ENCODE assay signal across 23 mouse cellular contexts in genomic region chr6:145892381-145893265, GRCm38 (mm10). TPM values are rescaled to one million over a fixed set of nuclear protein-coding genes. Genes with fewer than 3 reads are reported as not detected.
DNase-seq lines count a peak whose midpoint lies in the region; ATAC-seq and TF ChIP-seq lines count a peak whose summit lies in the region.
"Had no signal": no experiment of that assay in that cellular context is flagged by ENCODE, and none has a peak within 500 bp of the region (broad histone marks: within the 10 kb centered on the region; RNA-seq: fewer than 3 reads in every experiment).

No protein-coding gene starts in this region.

- no peaks in the 10 kb centered on the region for H3K9me3 ChIP-seq in liver, postnatal 0 days (ENCODE audit: low read length)
- H3K9me3 ChIP-seq in midbrain, embryonic 11.5 days (ENCODE audit: control insufficient read depth, low read length): no peaks in the 10 kb centered on the region
- H3K9me3 ChIP-seq in midbrain, embryonic 13.5 days: no peaks in the 10 kb centered on the region
- peaks cover 4% of the 10 kb centered on the region for H3K9me3 ChIP-seq in CH12.LX (replicated peaks; ENCODE audit: low read length)
- H3K9me3 ChIP-seq in kidney, embryonic 15.5 days (replicated peaks): no peaks in the 10 kb centered on the region
- H3K9me3 ChIP-seq: embryonic facial prominence, embryonic 10.5 days; embryonic facial prominence, embryonic 12.5 days; forebrain, embryonic 13.5 days; forebrain, embryonic 15.5 days had no signal

- H3K27me3 ChIP-seq in liver, postnatal 0 days (ENCODE audit: insufficient read depth, low read length): no peaks in the 10 kb centered on the region
- no peaks in the 10 kb centered on the region for H3K27me3 ChIP-seq in midbrain, embryonic 11.5 days (ENCODE audit: control insufficient read depth, insufficient read depth, low read length)
- H3K27me3 ChIP-seq in midbrain, embryonic 13.5 days: no peaks in the 10 kb centered on the region
- no peaks in the 10 kb centered on the region for H3K27me3 ChIP-seq in CH12.LX (replicated peaks)
- H3K27me3 ChIP-seq in kidney, embryonic 15.5 days: no peaks in the 10 kb centered on the region
- H3K27me3 ChIP-seq: embryonic facial prominence, embryonic 12.5 days; forebrain, embryonic 13.5 days; forebrain, embryonic 15.5 days; Patski had no signal

- no peaks in the 10 kb centered on the region for H3K79me2 ChIP-seq in CH12.LX (replicated peaks; ENCODE audit: control insufficient read depth, extremely low read depth, insufficient read depth, poor library complexity, severe bottlenecking)

- no peak overlapping the region for H3K4me2 ChIP-seq in liver, postnatal 0 days (ENCODE audit: low read depth, low read length)
- H3K4me2 ChIP-seq in midbrain, embryonic 11.5 days: no peak overlapping the region
- no peak overlapping the region for H3K4me2 ChIP-seq in midbrain, embryonic 13.5 days (replicated peaks)
- peak overlapping the region; percentile 56 for H3K4me2 ChIP-seq in CH12.LX (ENCODE audit: insufficient read depth, low read depth, poor library complexity, severe bottlenecking)
- H3K4me2 ChIP-seq in kidney, embryonic 15.5 days: no peak overlapping the region
- H3K4me2 ChIP-seq: embryonic facial prominence, embryonic 12.5 days; forebrain, embryonic 13.5 days; forebrain, embryonic 15.5 days had no signal

- peak; percentile 10 for TF ChIP-seq RAD21 in CH12.LX (IDR thresholded peaks at IDR 0.05; ENCODE audit: low read depth, low read length)

- no peak; the same call in 1 of the 2 replicates for TF ChIP-seq POLR2A in CH12.LX (IDR thresholded peaks at IDR 0.05; ENCODE audit: low read depth, low read length)

- dilution Hi-C loops in CH12.LX (cut with MboI; ENCODE audit: extremely low pct_ligation_motif_present, extremely low pct_unique_long_range_greater_than_20kb, low sequenced_read_pairs): no loop called here

- peak overlapping the region; percentile 18; the same call in 1 of the 2 replicates for H3K27ac ChIP-seq in liver, postnatal 0 days (ENCODE audit: low read depth)
- H3K27ac ChIP-seq in midbrain, embryonic 11.5 days (ENCODE audit: low read depth, low read length): no peak overlapping the region
- H3K27ac ChIP-seq in midbrain, embryonic 13.5 days: no peak overlapping the region
- H3K27ac ChIP-seq in CH12.LX (ENCODE audit: insufficient read depth, low read depth): peak overlapping the region; percentile 100
- no peak overlapping the region for H3K27ac ChIP-seq in kidney, embryonic 15.5 days
- H3K27ac ChIP-seq: embryonic facial prominence, embryonic 10.5 days; embryonic facial prominence, embryonic 12.5 days; forebrain, embryonic 13.5 days; forebrain, embryonic 15.5 days had no signal

- WGBS in liver, postnatal 0 days (ENCODE audit: insufficient replicate concordance): 90% methylated on average over 20 of the region's 20 CpGs
- WGBS in midbrain, embryonic 11.5 days: 92% methylated on average over 20 of the region's 20 CpGs
- WGBS in midbrain, embryonic 13.5 days: 93% methylated on average over 20 of the region's 20 CpGs
- 91% methylated on average over 20 of the region's 20 CpGs for WGBS in kidney, embryonic 15.5 days

- no peak for TF ChIP-seq EP300 in liver, postnatal 0 days (IDR thresholded peaks at IDR 0.05; ENCODE audit: low read depth)
- TF ChIP-seq EP300 in CH12.LX (IDR thresholded peaks at IDR 0.05; ENCODE audit: low read length): peak; percentile 89

- no peaks in the 10 kb centered on the region for H3K36me3 ChIP-seq in liver, postnatal 0 days (replicated peaks; ENCODE audit: insufficient read depth, low read length)
- H3K36me3 ChIP-seq in midbrain, embryonic 11.5 days (ENCODE audit: control insufficient read depth, insufficient read depth, low read length): no peaks in the 10 kb centered on the region
- H3K36me3 ChIP-seq in midbrain, embryonic 13.5 days: no peaks in the 10 kb centered on the region
- H3K36me3 ChIP-seq in CH12.LX (replicated peaks in 1 of 2; ENCODE audit: control insufficient read depth in 1 of 2, insufficient read depth in 1 of 2, low read length in 1 of 2): no peaks in the 10 kb centered on the region
- no peaks in the 10 kb centered on the region for H3K36me3 ChIP-seq in kidney, embryonic 15.5 days
- H3K36me3 ChIP-seq: embryonic facial prominence, embryonic 10.5 days; embryonic facial prominence, embryonic 12.5 days; forebrain, embryonic 15.5 days; G1E had no signal

- H3K9ac ChIP-seq in liver, postnatal 0 days (replicated peaks): no peak overlapping the region
- no peak overlapping the region for H3K9ac ChIP-seq in midbrain, embryonic 11.5 days (ENCODE audit: low read length)
- H3K9ac ChIP-seq in midbrain, embryonic 13.5 days (replicated peaks): no peak overlapping the region
- H3K9ac ChIP-seq in CH12.LX (ENCODE audit: insufficient read depth, low read depth): peak overlapping the region; percentile 50
- H3K9ac ChIP-seq in kidney, embryonic 15.5 days: no peak overlapping the region
- H3K9ac ChIP-seq: embryonic facial prominence, embryonic 12.5 days; forebrain, embryonic 13.5 days; forebrain, embryonic 15.5 days had no signal

- in situ Hi-C loops in CH12.LX (cut with MboI; ENCODE audit: low pct_ligation_motif_present, low pct_unique_long_range_greater_than_20kb, low sequenced_read_pairs): loop anchor here (5.0 kb wide), 1 partner anchor 35 kb away; no protein-coding TSS in a partner anchor

- TF ChIP-seq CTCF in liver, postnatal 0 days (IDR thresholded peaks at IDR 0.05; ENCODE audit: low read depth): no peak
- no peak for TF ChIP-seq CTCF in CH12.LX (conservative IDR thresholded peaks at IDR 0.05 in 1 of 2, IDR thresholded peaks at IDR 0.05 in 1 of 2; ENCODE audit: low read depth in 2 of 2, low read length in 2 of 2)

- H3K4me3 ChIP-seq in liver, postnatal 0 days (ENCODE audit: low read depth, low read length): no peak overlapping the region
- H3K4me3 ChIP-seq in midbrain, embryonic 11.5 days (ENCODE audit: low read depth, low read length): no peak overlapping the region
- no peak overlapping the region for H3K4me3 ChIP-seq in midbrain, embryonic 13.5 days (replicated peaks)
- H3K4me3 ChIP-seq in CH12.LX (replicated peaks in 1 of 3; ENCODE audit: low read depth in 2 of 3, low read length in 2 of 3, poor library complexity in 1 of 3): peak overlapping the region in 2 of 3 experiments; percentile 29 to 37
- H3K4me3 ChIP-seq in kidney, embryonic 15.5 days (replicated peaks): no peak overlapping the region
- H3K4me3 ChIP-seq: embryonic facial prominence, embryonic 10.5 days; embryonic facial prominence, embryonic 12.5 days; forebrain, embryonic 13.5 days; forebrain, embryonic 15.5 days had no signal

- H3K4me1 ChIP-seq in liver, postnatal 0 days (ENCODE audit: insufficient read depth): no peaks in the 10 kb centered on the region
- no peaks in the 10 kb centered on the region for H3K4me1 ChIP-seq in midbrain, embryonic 11.5 days (ENCODE audit: control insufficient read depth, insufficient read depth, low read length)
- no peaks in the 10 kb centered on the region for H3K4me1 ChIP-seq in midbrain, embryonic 13.5 days (replicated peaks)
- peaks cover 39 to 75% of the 10 kb centered on the region in 2 experiments for H3K4me1 ChIP-seq in CH12.LX (ENCODE audit: control insufficient read depth in 1 of 2, insufficient read depth in 2 of 2)
- no peaks in the 10 kb centered on the region for H3K4me1 ChIP-seq in kidney, embryonic 15.5 days
- H3K4me1 ChIP-seq: forebrain, embryonic 15.5 days had no signal

- ATAC-seq in liver, postnatal 0 days: no peak
- ATAC-seq in midbrain, embryonic 11.5 days (ENCODE audit: low FRiP score): no peak
- ATAC-seq in midbrain, embryonic 13.5 days: no peak
- ATAC-seq in megakaryocyte progenitor cell, adult 5-6 weeks (replicated peaks; ENCODE audit: poor library complexity): peak; percentile 21
- no peak for ATAC-seq in kidney, embryonic 15.5 days (replicated peaks; ENCODE audit: low FRiP score)
- ATAC-seq: activated CD4-positive, CD25-positive, alpha-beta regulatory T cell, adult 4 months; forebrain, embryonic 13.5 days; forebrain, embryonic 15.5 days; Patski had no signal

- no peak for DNase-seq in liver, postnatal 0 days
- no peak for DNase-seq in liver
- DNase-seq in midbrain, embryonic 11.5 days (ENCODE audit: low spot score, missing footprints): peak; percentile 14
- DNase-seq in CH12.LX (ENCODE audit: extremely low read depth): peak; percentile 72
- DNase-seq in lung, postnatal 25 days (ENCODE audit: low spot score): no peak
- DNase-seq: adrenal gland, adult 8-10 months; adrenal gland, postnatal 14 days; adrenal gland, postnatal 36 days; cerebellum, adult 11-12 months; cerebellum, adult 2 months; cerebellum, adult 9-10 months; cerebellum, postnatal 10 days; cerebellum, postnatal 25 days had no signal

TF ChIP-seq in CH12.LX, 34 proteins besides CTCF, POLR2A, EP300 and RAD21 (continues in another document):
- TF ChIP-seq IRF4 (IDR thresholded peaks at IDR 0.05; ENCODE audit: low read depth, low read length): peak; percentile 83
- peak; percentile 75 for TF ChIP-seq BHLHE40 (IDR thresholded peaks at IDR 0.05; ENCODE audit: low read depth, low read length)
- peak; percentile 88 for TF ChIP-seq MEF2A (IDR thresholded peaks at IDR 0.05; ENCODE audit: borderline replicate concordance, low read depth, low read length)
- TF ChIP-seq RCOR1 (conservative IDR thresholded peaks at IDR 0.05; ENCODE audit: low read depth, low read length): no peak
- TF ChIP-seq ZNF384 (IDR thresholded peaks at IDR 0.05; ENCODE audit: low read depth, low read length): no peak

RNA-seq across cellular contexts. Expression of gene Bhlhe41, which starts 27.3 kb away (rescaled TPM):
- 0.22 and 0.24 TPM in 2 replicates for polyA plus RNA-seq in liver, postnatal 0 days (2015; fragmentation: Nextera tagmentation; extraction: Ambion mirVana)
- polyA plus RNA-seq in midbrain, embryonic 11.5 days (2014; fragmentation: Nextera tagmentation; extraction: Ambion mirVana): 1.9 and 2.1 TPM in 2 replicates
- 3.9 TPM in 2 replicates for polyA plus RNA-seq in midbrain, embryonic 13.5 days (2015; fragmentation: Nextera tagmentation; extraction: Ambion mirVana)
- total RNA-seq in CH12.LX (2012; rRNA removed): 12.6 and 19.1 TPM in 2 replicates
- 11.9 and 12.5 TPM in 2 replicates for total RNA-seq in CH12.LX (2014; rRNA removed)
- 105 and 110 TPM in 2 replicates for polyA plus RNA-seq in CH12.LX (2012; ENCODE audit: insufficient read length, low read depth)
- total RNA-seq in megakaryocyte progenitor cell, adult 5-6 weeks (2015): 0.02 TPM in 1 of 2 replicates, not detected in the other
- total RNA-seq in megakaryocyte progenitor cell, adult 5-6 weeks (2017): 0.12 TPM in 1 of 2 replicates, not detected in the other
- polyA plus RNA-seq in kidney, embryonic 15.5 days (2015; fragmentation: Nextera tagmentation; extraction: Ambion mirVana): 0.96 and 1.5 TPM in 2 replicates
- polyA plus RNA-seq: G1E had no signal

RNA-seq across cellular contexts. Expression of gene Sspn, which starts 38.8 kb away (rescaled TPM):
- 0.51 and 0.60 TPM in 2 replicates for polyA plus RNA-seq in liver, postnatal 0 days (2015; fragmentation: Nextera tagmentation; extraction: Ambion mirVana)
- 2.6 and 3.1 TPM in 2 replicates for polyA plus RNA-seq in midbrain, embryonic 11.5 days (2014; fragmentation: Nextera tagmentation; extraction: Ambion mirVana)
- 2.1 and 2.8 TPM in 2 replicates for polyA plus RNA-seq in midbrain, embryonic 13.5 days (2015; fragmentation: Nextera tagmentation; extraction: Ambion mirVana)
- total RNA-seq in CH12.LX (2012; rRNA removed): 0.13 and 0.17 TPM in 2 replicates
- 0.04 and 0.08 TPM in 2 replicates for total RNA-seq in CH12.LX (2014; rRNA removed)
- 0.14 and 0.22 TPM in 2 replicates for polyA plus RNA-seq in CH12.LX (2012; ENCODE audit: insufficient read length, low read depth)
- not detected in 2 replicates for total RNA-seq in megakaryocyte progenitor cell, adult 5-6 weeks (2015)
- total RNA-seq in megakaryocyte progenitor cell, adult 5-6 weeks (2017): not detected in 2 replicates
- 10.2 and 11.8 TPM in 2 replicates for polyA plus RNA-seq in kidney, embryonic 15.5 days (2015; fragmentation: Nextera tagmentation; extraction: Ambion mirVana)
- polyA plus RNA-seq: activated CD4-positive, CD25-positive, alpha-beta regulatory T cell, adult 4 months; G1E had no signal

Comparison
In these comparisons a context has a peak if more than half of its experiments do, and no peak if none do; other contexts are left out.
1. DNase-seq: peak in midbrain, embryonic 11.5 days (single experiment) and CH12.LX (single experiment); none in liver, postnatal 0 days (single experiment), liver (single experiment) and lung, postnatal 25 days (single experiment).
2. H3K27ac ChIP-seq: peak in liver, postnatal 0 days (single experiment) and CH12.LX (single experiment); none in midbrain, embryonic 11.5 days (single experiment), midbrain, embryonic 13.5 days (single experiment) and kidney, embryonic 15.5 days (single experiment).
3. H3K4me3 ChIP-seq: peak in CH12.LX (2 of 3); none in liver, postnatal 0 days (single experiment), midbrain, embryonic 11.5 days (single experiment), midbrain, embryonic 13.5 days (single experiment) and kidney, embryonic 15.5 days (single experiment).
4. RNA of gene Bhlhe41, which starts 27.3 kb away (polyA plus RNA-seq): 105 to 110 TPM in CH12.LX; 3.9 TPM in midbrain, embryonic 13.5 days, 1.9 to 2.1 TPM in midbrain, embryonic 11.5 days, 0.96 to 1.5 TPM in kidney, embryonic 15.5 days and 0.22 to 0.24 TPM in liver, postnatal 0 days; every median in the first group is over 10 times any median in the second.